Mouse (Mus musculus): ENCODE measurements at regions not wholly inside any gene's neighbourhood (a gene's known extent, or its start where the extent isn't known, plus 50 kb on each side); places are given as distances from the start of the nearest gene placed in this dataset.

DNA sequence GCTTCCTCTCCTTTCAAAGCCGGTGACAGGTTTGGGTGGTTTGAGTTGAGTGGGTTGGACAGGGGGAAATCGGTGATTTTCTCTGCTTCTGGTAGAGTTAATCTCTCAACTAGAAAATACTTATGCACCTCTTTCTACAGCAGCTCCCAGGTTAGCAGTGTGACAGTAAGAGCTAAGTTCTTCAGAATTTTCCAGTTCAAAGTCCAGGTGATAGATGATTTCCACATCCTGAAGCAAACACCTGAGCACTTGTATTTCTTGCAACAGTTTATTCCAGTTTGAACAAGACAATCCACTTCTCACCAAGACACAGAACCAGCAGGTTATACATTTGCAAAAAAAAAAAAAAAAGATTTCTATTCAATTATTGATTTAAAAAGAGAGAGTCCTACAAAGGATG, 104.0 kb upstream of the Nr2f2 start:
- DNase-seq (ENCODE audit: low read depth): no peak

DNA sequence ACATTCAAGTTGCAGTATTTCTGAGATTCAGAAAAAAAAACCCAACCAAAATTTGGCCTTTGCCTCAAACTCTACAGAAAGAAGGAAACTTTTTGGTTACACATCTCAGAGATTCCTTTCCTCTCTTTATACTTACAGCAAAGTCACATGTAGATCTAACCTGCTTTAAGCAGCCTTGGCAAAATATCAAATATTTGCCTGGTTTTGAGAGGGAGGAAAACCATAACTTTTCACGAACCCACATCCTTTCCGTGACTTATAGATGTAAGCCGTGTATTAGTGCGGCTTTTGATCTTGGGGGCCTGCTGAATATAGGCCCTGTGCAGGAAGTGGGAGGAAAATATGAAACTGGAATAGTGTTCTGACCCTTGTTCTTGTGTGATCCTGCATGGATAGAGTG, 95.6 kb upstream of the Nr2f2 start:
- DNase-seq (ENCODE audit: low read depth): no peak

DNA sequence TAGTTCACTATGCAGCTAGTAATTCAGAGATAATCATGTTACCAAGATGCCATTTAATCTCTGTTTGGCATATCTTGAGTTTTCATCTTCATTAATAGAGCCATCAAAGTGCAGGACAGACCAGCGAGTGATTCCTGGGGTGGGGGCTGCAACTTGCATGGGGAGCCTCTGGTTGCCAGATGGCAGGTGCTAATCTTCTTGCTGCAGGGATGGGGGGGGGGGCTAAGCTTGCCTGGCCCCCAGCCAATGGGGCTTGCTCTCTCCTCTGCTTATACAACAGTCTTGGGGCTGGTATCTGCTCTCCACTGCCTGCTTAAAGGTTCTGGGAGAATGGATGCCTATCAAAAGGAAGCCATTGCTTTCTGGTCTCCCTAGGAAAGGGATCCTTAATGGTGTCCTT, 88.0 kb upstream of the Nr2f2 start:
- no peak for DNase-seq (ENCODE audit: low read depth)

DNA sequence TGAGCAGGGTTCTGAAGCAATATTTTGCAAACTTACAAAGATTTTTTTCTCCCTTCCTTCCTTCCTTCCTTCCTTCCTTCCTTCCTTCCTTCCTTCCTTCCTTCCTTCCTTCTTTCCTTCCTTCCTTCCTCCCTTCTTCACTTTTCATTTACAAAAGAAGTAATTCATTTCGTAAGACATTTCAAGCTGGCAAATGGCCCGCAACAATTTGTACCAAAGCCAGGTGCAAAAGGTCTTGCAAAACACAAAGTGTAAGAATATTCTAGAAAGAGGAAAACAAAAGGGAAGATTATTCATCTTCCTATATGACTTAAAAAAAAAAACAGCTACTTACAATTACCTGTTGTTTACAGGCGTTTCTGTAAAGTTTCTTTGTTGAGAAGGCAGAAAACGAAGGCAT, 86.3 kb upstream of the Nr2f2 start:
- DNase-seq (ENCODE audit: low read depth): no peak

DNA sequence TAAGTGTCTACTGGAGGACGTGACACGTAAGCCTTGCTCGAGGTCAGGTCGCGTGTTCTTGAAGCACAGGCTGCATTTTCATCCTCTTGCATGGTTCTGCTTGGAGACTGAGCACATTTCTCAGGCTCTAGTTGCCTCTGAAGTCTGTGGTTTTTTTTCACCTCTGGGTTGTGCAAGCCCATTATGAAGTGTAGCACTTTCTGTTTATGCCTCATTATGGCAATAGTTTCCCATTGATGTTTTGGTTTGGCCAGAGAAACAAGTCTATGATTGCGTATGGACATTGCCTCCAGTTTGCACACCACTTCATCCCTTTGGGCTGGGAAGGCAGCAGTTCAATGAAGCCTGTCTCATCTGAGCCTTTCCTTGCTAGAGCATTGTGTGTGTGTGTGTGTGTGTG, 72.4 kb upstream of the Nr2f2 start:
- peak; percentile 16 for DNase-seq (ENCODE audit: low read depth)

DNA sequence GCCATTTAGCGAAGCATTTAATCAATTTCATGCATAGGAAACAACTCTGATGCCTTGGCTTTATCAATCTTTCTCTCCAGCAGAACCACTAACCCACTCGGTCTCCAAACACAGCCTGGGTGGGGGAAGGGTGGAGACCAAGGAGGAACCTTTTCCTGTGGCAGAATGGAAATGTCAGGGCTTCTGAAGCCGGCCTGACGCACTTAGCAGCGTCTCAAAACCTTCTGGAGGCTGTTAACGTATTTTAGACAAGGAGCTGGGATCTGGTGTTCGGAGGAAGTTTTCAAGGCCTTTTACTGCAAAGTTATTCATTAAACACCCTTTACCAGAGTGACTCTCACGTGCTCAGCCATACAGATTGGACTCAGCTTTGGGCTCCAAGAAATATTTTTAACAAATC, 67.3 kb upstream of the Nr2f2 start:
- DNase-seq (ENCODE audit: low read depth): no peak

DNA sequence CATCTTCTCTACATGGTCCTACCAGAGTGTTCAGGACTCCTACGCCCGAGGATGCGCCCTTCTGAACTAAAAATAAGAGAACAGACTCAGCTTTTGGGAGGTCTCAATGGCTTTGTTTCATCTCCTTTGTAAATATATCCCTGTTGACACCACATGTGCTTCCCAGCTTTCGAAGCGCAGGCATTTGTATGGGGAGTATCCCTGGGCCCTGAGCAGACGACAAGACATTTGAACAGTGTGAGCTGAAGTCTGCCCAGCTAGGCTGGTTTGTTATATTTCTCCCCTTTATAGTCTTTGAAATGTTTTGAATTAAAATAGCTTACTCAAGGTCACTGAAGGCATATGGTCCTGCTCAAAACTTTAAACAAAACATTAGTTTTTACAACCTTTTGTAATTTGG, 66.8 kb upstream of the Nr2f2 start:
- no peak for DNase-seq (ENCODE audit: low read depth)

DNA sequence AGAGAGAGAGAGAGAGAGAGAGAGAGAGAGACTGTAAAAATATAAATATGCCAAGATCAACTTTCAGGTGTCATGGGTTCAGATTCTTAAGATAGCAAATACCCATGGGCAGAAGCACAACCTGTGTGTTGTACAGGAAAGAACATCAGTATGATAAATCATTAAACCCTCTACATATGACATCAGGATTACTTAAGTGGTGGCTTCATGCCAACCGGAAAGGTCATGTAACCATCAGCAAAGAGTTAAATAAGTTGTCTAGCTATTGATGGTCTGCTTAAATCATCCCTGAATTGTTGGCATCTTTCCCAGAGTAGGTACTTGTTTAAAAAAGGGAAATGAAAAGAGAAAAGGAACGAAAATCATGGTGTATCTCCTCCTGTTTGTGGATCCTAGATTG, 65.2 kb upstream of the Nr2f2 start:
- DNase-seq (ENCODE audit: low read depth): no peak

DNA sequence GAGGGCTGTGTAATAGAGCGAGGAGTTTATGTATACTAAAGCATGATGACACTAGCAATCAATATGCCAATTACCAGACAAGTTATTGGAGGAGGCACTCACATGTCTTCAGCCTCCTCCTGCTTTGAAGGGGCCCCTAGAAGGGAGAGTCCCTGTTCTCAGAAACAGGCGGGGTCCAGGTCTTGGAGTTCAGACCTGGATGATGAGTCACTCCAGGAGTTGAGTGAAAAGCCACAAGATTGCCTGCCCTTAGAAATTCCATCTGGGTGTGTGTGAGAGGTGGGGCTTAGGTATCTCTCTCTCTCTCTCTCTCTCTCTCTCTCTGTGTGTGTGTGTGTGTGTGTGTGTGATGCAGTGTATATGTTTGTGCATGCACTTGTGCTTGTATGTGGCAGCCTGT, 62.8 kb upstream of the Nr2f2 start:
- no peak for DNase-seq (ENCODE audit: low read depth)

DNA sequence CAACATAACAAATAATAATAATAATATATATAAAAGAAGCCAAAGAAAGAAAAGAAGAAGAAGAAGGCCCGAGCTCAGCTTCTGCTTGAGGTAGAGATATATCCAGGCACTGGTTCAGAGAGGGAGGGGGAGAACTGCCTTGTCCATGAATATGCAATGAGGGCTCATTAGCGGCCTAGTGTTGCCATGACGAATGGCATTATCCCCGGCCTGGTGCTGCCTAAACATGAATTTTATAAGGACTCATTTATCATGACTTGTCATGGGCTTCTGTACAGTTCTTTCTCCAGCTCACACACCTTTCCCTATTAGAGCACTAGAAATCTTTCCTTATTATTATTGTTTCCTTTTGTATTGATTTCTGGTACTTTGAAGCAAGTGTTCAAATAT, 57.7 kb upstream of the Nr2f2 start:
- no peak for DNase-seq (ENCODE audit: low read depth)

DNA sequence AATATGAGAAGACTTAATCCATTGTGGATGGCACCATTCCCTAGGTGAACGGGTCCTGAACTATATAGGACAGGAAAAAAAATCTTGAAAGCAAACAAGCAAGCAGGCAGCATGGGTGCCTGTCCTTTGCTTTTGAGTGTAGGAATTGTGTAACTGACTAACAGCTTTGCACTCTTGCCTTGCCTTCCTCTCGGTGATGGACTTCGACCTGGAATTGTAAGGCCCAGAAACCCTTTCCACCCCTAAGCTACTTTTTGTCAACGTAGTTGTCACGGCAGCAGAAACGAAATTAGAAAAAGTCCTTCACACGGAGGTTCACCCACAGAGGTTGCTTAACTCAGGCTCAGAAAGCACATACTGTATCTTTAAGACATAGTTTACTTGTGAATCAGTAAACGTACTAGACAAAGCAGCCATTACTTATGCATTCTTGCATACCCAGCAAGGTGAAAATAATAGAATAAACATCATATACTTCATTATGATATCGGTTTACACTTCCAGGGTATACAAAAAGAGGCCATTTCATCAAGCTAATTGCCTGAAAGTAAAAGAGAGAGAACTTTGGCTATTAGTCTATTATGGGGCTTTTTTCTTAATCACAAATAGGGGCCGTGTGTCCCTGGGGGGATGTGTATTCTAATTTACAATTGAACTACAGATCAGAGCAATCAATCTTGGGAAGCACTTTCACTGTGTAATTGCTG, 57.1 kb upstream of the Nr2f2 start:
- DNase-seq (ENCODE audit: low read depth): no peak

DNA sequence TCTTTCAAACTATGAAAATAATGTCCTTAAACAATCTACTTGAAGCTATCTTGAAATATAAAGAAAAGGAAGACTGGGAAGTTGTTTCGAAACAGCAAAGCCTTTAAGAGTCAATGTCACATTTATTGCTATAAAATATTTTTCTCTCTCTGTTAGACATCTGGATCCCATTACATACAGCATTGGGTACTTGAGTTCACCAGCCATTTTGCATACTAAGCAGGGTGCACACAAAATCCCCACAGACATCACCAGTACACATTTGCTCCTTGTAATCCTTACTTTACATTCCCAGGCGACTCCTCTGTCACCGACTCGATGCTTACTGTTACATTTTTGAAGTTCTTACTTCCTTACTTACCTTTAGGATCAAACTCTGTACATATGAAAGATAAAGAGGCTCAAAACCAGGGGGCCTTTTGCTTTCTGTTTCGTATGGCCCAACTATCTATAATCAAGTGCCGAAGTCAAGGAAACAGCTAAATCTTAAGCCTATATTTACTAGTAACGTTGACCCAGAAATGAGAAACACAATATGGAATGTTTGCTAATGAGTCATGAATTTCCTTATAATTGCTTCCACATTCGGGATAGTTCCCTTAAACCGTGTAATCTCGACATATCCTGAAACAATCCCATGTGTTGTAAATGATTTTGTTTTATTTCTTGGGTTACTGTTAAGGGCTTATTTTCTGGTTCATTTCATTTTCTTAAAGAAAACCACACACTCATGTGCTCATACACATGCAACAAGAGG, 49.8 kb upstream of the Nr2f2 start:
- peak; percentile 16 for DNase-seq (ENCODE audit: low read depth)

Measured in fibroblast of lung, adult 2 months (primary cell).